Mouse (Mus musculus) CD4-positive helper T cell, adult 2 months (primary cell): ENCODE data around the gene Tmco2.
A peak's percentile ranks its signal among the peaks of the same experiment; 100 is the strongest.
"Not testable (repeated sequence)": the region's sequence is repeated elsewhere in the genome, so short reads cannot be mapped to it uniquely, and the experiment has no call there.

ENCODE experiments used
- DNase-seq: peaks from one replicate; pipeline ENCODE4 v3.0.0-alpha.2; 2012; ENCODE audit warnings: low read depth, missing footprints, low spot score

The Tmco2 gene

DNA sequence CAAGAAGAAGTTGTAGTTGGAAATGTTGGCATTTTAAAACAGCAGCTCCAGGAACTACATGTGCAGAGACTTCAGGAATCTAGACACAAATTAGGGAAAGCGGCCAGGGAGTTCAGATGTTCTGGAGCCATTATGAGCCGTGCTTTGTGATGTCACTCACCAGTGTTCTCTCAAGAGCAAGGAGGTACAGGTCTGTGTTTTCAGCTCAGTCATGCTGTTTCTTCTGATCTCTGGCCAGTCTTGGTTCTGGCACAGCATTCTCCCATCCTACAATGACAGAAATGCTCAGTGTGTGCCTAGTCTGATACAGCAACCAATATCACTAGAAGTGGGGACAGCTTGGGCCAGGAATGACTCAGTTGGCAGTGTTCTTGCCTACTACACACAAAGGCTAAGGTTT, at the start of gene Tmco2:
Gene Tmco2, minus strand, starts transcription at position 101 of the 400 bp plus-strand sequence.
- no peak for DNase-seq

DNA sequence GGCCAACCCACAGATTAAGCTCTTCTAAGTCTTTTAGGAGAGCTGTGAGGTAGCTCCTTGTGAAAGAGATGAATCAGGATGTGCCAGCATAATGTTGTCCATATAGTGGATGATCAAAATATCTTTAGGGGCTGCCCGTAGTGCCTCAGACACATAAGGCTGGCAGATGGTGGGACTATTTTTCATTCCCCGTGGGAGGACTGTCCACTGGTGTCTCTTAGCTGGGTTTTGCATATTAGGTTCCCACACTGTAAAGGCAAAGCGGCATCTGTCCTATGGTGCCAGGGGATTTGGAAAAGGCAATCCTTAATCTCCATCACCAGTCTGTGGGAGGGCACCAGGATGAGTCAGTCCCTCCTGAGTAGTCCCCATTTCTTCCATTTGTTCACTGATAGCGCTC, 5.7 kb downstream of the Tmco2 start:
- no peak for DNase-seq

DNA sequence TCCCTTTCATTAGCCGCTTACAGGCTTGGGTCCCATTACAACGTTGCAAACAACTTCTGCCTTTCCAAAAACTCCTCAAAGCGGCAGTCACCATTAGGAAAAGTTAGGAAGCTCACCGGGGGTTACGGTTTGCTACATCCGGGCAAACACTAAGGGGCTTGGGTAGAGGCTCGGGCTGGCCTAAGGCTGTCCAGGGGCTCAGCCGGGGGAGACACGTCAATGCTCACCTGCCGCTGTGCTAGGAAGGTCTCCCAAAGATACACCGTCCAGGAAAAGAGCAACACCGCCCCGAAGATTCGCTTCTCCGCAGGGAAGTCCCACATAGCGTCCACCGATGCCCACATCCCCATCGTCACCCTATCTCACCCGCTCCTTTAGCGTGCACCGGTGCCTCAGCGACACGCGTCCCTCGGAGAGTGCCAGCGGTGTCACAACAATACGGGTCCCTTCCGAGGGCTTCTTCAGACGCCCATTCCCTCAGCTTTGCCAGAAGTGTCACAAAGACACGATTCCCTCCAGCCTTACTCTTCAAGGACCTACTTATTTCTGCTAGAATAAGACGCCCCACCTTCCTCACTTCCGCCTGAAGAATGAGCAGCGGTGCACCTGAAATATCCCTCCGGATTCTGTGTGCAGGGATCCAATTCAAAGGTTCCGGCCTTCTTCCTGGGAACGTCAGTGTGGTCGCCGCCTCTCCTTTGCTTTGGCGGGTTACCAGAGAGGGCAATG, 11.2 kb downstream of the Tmco2 start, which contains the start of gene Zmpste24:
Gene Zmpste24, minus strand, starts transcription at position 592 of the 729 bp plus-strand sequence.
- DNase-seq = peak; percentile 89

DNA sequence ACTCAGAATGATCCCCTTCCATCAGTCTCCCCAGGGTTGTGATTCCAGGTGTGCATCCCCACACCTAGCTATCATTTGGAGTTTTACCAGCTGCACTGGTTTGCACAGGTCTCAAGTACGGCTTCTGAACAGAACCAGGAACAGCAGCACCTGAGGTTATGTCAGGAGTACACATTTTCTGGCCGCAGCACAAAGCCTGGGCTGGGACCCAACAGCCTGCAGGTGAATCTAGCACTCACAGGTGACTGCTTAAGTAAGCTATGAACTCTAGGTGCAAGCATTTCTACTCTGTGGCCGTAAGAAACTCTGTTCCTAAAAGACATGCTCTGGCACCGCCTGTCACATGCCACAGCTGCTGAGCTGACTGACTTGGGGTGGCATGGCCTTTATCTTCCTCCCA, 18.8 kb downstream of the Tmco2 start:
- no peak for DNase-seq

DNA sequence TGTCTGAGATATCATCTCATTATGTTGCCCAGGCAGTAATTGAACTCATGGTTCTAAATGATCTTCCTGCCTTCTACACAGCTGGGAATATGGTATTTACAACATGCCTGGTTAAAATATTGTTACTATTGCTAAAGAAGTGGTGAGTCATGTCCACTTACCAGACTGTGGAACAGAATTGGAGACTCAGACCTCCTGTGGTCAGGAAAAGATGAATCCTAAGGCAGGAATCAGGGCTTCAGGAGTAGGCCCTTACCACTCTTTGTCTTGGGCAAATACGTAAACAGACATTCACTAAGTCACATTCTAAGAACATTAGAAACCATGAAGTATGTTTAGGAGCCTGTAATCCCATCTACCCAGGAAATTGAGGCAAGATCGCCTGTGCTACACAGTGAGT, 20.3 kb downstream of the Tmco2 start:
- DNase-seq = no peak

DNA sequence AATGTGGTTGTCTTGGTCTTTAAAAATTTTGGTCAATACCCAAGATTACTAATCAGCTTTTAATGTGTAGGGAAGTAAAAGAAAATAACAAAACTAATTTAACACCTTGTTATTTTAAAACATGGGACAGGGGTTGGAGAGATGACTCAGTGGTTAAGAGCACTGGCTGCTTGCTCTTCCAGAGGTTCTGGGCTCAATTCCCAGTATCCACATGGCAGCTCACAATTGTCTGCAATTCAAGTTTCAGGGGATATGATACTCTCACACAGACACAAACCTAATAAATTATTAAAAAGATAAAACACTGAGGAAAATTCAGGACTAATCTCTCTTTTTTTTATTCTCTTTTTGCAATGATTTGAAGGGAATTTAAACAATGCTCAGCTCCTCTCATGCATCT, 24.5 kb downstream of the Tmco2 start:
- no peak for DNase-seq

DNA sequence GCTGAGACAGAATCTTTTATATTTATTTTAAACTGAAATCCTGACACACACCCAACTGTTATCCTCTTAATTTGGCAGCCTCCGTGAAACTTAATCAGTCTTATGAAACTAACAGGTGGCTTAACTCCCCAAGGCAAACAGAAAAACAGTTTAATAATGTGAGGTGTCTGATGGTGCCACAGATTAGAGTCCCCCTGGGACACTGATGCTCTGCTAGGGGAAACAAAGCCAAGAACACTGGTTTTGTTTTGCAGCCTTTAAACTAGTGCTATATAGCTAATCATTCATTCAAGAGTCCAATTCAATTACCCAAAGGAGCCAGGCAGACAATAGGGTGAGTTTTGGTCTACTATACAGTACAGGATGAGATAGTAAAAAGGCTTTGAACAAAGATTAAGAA, 28.6 kb downstream of the Tmco2 start:
- DNase-seq = no peak

DNA sequence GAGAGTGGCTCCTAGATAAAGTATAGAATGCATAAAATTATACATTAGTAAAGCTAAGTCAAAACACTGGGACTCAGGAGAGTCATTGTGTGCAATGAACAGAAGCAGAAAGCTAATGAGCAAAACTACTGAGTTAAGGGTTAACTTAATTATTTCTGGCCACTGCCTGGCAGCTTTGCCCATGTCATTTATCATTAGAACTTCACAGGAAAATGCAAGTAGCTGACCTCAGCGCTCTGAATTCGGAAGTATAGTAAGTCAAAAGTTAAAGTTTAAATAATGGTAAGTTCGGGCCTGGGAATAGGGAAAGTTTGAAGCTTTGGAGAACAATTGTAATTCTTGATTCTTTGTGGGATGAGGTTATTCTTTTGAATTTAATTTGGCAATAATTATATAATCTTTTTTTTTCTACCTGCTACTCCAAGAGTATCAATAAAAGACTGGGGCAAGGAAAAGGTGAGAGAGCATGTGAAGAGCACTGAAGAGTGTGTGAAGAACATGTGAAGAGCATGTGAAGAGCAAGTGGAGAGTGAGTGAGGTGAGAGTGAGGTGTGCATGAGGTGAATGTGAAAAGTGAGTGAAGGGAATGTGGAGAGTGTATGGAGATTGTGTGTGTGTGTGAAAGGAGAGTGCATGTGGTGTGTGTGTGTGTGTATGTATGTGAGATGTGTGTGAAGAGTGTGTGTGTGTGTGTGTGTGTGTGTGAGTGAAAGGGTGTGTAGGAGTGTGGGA, 30.9 kb downstream of the Tmco2 start:
- DNase-seq = no peak

DNA sequence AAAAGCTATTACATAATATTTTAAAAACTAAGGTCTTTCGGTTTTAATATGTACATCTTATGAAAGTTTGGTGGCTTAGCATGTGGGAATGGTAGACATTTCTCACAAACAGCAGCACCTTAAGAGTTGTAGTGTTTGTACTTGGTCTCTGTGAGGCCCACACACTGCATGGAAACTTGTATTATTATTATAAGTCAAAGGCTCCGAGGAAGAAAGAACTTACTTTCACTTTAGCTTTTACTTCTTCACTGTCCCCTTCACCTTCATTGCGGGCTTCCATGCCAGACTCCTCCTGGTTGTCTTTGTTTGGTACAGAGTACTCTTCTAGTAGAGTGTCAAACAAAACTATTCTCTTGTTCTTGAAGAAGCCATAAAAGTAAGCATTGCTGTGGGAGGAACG, 34.8 kb downstream of the Tmco2 start:
- no peak for DNase-seq

DNA sequence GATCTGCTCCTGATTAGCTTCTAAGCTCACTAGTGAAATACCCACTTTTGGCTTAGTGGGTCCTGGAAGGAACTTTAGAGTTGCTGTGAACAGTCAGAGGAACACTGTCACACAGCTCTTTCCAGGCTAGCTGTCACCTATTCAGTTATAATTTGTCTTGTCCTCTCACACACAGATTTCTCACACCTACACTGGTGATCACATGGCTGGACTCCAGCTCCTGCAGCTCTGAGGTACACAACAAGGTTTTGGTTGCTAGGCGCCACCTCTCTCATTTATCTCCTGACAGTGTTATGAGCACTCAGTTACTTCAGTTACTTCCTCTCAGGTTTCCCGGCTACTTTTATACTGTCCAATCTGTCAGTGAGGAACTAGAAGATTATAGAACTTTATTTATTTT, 43.7 kb downstream of the Tmco2 start:
- DNase-seq = no peak

DNA sequence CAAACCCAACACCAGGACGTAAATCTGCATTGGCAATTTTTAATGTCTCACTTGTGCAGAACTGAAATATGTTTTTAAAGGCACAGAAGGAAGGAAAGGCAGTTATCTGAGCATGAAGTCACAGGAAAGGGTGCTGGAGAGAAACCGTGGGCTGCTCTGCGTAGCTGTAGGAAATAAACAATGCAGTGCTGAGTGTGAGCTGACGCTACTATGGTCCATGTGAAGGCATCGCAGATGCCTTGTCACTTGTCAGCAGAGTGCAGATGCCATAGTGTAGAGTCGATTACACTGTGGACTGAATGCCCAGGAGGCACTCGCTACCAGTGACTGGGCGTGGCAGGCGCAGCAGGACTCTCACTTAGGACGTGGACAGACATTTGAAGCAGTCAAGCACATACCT, 49.8 kb downstream of the Tmco2 start:
- not testable (repeated sequence) for DNase-seq

DNA sequence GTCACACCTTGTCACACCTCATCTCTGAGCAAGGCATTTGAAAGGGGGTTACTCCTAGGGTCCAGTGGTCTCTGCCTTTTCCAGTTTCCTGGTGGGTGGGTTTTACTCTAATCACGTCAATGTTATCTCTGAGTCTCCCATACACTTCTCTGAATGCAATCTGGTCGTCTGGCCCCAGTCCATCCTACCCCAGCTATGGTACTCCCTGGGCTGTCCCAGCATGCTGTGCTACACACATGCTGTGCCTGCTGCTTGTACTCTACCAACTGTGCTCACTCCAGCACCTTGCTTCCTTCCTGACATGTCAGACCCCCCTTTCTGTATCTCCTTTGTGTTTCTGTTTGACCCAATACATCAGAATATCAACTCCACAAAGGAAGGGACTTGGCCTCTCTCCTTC, 52.0 kb downstream of the Tmco2 start:
- DNase-seq = no peak

DNA sequence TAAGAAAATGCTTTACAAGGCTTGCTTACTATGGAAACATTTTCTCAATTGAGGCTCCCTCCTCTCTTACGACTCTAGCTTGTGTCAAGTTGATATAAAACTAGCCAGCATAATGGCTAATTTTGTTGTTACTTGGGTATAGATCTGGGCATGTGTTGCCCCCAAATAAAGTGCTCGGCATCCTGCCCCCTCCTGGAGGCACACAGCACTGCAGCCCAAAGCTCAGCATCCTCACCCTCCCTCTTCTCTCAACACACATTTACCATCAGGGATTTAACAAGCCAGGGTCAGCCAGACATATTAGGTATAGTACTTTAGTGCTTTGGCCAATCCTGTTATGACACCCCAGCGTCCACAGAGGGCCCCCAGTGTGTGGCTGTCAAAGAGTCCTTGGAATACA, 52.7 kb downstream of the Tmco2 start:
- no peak for DNase-seq
